Mouse (Mus musculus): Measurements from ENCODE around the gene Stx4a. TPM values are rescaled to one million over a fixed set of nuclear protein-coding genes. Genes with fewer than 3 reads are reported as not detected.
A peak's percentile ranks its signal among the peaks of the same experiment; 100 is the strongest.

The Stx4a gene
- total RNA-seq, 1 experiment: 20.9 TPM

- Histone ChIP-seq H3K27ac (ENCODE audit: insufficient read depth, low read depth, low read length, poor library complexity, severe bottlenecking) (peak overlapping the region; percentile 99; the same call in 1 of the 2 replicates), H3K36me3 (ENCODE audit: control insufficient read depth, insufficient read depth, low read length, poor library complexity, severe bottlenecking) (peaks cover 18% of the 10 kb centered on the region), H3K9me3 (ENCODE audit: control insufficient read depth, insufficient read depth, low read depth, low read length) (no peaks in the 10 kb centered on the region), H3K9ac (ENCODE audit: insufficient read depth, low read depth, low read length, poor library complexity, severe bottlenecking) (peak overlapping the region; percentile 100), H3K4me1 (ENCODE audit: control insufficient read depth in 2 of 2, insufficient read depth in 2 of 2, low read length in 2 of 2, poor library complexity in 1 of 2) (peaks cover 0 to 2% of the 10 kb centered on the region in 2 experiments; a peak in 1 of 4 replicates), H3K4me3 (ENCODE audit: insufficient read depth in 1 of 2, low read depth in 1 of 2, low read length in 2 of 2, poor library complexity in 1 of 2, severe bottlenecking in 1 of 2) (peak overlapping the region; percentile 77 to 90)
- DNase-seq (ENCODE audit: low read depth, low spot score): no peak
- TF ChIP-seq CHD2 (IDR thresholded peaks at IDR 0.05; ENCODE audit: low read depth, low read length) (no peak), HCFC1 (IDR thresholded peaks at IDR 0.05; ENCODE audit: borderline replicate concordance, insufficient read depth, low read length) (no peak), MAFK (IDR thresholded peaks at IDR 0.05; ENCODE audit: insufficient read depth, low read depth, low read length) (no peak), ZC3H11A (IDR thresholded peaks at IDR 0.05; ENCODE audit: borderline replicate concordance, low read depth, low read length) (no peak), ZNF384 (IDR thresholded peaks at IDR 0.05; ENCODE audit: low read depth, low read length) (peak; percentile 71)
- in situ Hi-C loops (cut with MboI; ENCODE audit: low sequenced_read_pairs in 2 of 2, unreplicated experiment in 2 of 2): no loop called here
Observed at GRCm38 (mm10) chr7:127874812-127875626, 50.9 kb downstream of the Stx4a start.

- Histone ChIP-seq H3K9ac (ENCODE audit: insufficient read depth, low read depth, low read length, poor library complexity, severe bottlenecking) (peak overlapping the region; percentile 100), H3K4me1 (ENCODE audit: control insufficient read depth in 2 of 2, insufficient read depth in 2 of 2, low read length in 2 of 2, poor library complexity in 1 of 2) (peaks cover 0 to 2% of the 10 kb centered on the region in 2 experiments; a peak in 1 of 4 replicates), H3K9me3 (ENCODE audit: control insufficient read depth, insufficient read depth, low read depth, low read length) (no peaks in the 10 kb centered on the region), H3K36me3 (ENCODE audit: control insufficient read depth, insufficient read depth, low read length, poor library complexity, severe bottlenecking) (peaks cover 24% of the 10 kb centered on the region), H3K4me3 (ENCODE audit: insufficient read depth in 1 of 2, low read depth in 1 of 2, low read length in 2 of 2, poor library complexity in 1 of 2, severe bottlenecking in 1 of 2) (peak overlapping the region; percentile 77 to 90), H3K27ac (ENCODE audit: insufficient read depth, low read depth, low read length, poor library complexity, severe bottlenecking) (peak overlapping the region; percentile 99)
- in situ Hi-C loops (cut with MboI; ENCODE audit: low sequenced_read_pairs in 2 of 2, unreplicated experiment in 2 of 2): no loop called here
- TF ChIP-seq MAFK (IDR thresholded peaks at IDR 0.05; ENCODE audit: insufficient read depth, low read depth, low read length): no peak
- peak; percentile 74 for TF ChIP-seq HCFC1 (IDR thresholded peaks at IDR 0.05; ENCODE audit: borderline replicate concordance, insufficient read depth, low read length)
- TF ChIP-seq ZNF384 (IDR thresholded peaks at IDR 0.05; ENCODE audit: low read depth, low read length): no peak
- DNase-seq (ENCODE audit: low read depth, low spot score): peak; percentile 73
Observed at GRCm38 (mm10) chr7:127875627-127876001, 51.5 kb downstream of the Stx4a start.

GRCm38 (mm10) chr7:127876041-127876466, 52.0 kb downstream of the Stx4a start, which contains the start of gene Zfp646:
TSS of gene Zfp646 (plus strand) at chr7:127876221.
- in situ Hi-C loops (cut with MboI; ENCODE audit: low sequenced_read_pairs in 2 of 2, unreplicated experiment in 2 of 2): no loop called here
- H3K4me1 ChIP-seq (ENCODE audit: control insufficient read depth in 2 of 2, insufficient read depth in 2 of 2, low read length in 2 of 2, poor library complexity in 1 of 2): peaks cover 0 to 2% of the 10 kb centered on the region in 2 experiments; a peak in 1 of 4 replicates

GRCm38 (mm10) chr7:127876467-127877348, 52.6 kb downstream of the Stx4a start, which contains the start of gene Zfp668:
TSS of gene Zfp668 (minus strand) at chr7:127876828.
- Histone ChIP-seq H3K27ac (ENCODE audit: insufficient read depth, low read depth, low read length, poor library complexity, severe bottlenecking) (peak within 1 kb of the TSS; percentile 99), H3K4me3 (ENCODE audit: insufficient read depth in 1 of 2, low read depth in 1 of 2, low read length in 2 of 2, poor library complexity in 1 of 2, severe bottlenecking in 1 of 2) (peak within 1 kb of the TSS; percentile 77 to 90), H3K4me1 (ENCODE audit: control insufficient read depth in 2 of 2, insufficient read depth in 2 of 2, low read length in 2 of 2, poor library complexity in 1 of 2) (peaks cover 0 to 2% of the 10 kb centered on the region in 2 experiments; a peak in 1 of 4 replicates), H3K9me3 (ENCODE audit: control insufficient read depth, insufficient read depth, low read depth, low read length) (no peaks in the 10 kb centered on the region), H3K36me3 (ENCODE audit: control insufficient read depth, insufficient read depth, low read length, poor library complexity, severe bottlenecking) (peaks cover 35% of the 10 kb centered on the region), H3K9ac (ENCODE audit: insufficient read depth, low read depth, low read length, poor library complexity, severe bottlenecking) (peak within 1 kb of the TSS; percentile 100)
- in situ Hi-C loops (cut with MboI; ENCODE audit: low sequenced_read_pairs in 2 of 2, unreplicated experiment in 2 of 2): no loop called here
- TF ChIP-seq ZNF384 (IDR thresholded peaks at IDR 0.05; ENCODE audit: low read depth, low read length) (no peak), MAFK (IDR thresholded peaks at IDR 0.05; ENCODE audit: insufficient read depth, low read depth, low read length) (no peak), CHD2 (IDR thresholded peaks at IDR 0.05; ENCODE audit: low read depth, low read length) (no peak), ZC3H11A (IDR thresholded peaks at IDR 0.05; ENCODE audit: borderline replicate concordance, low read depth, low read length) (no peak), HCFC1 (IDR thresholded peaks at IDR 0.05; ENCODE audit: borderline replicate concordance, insufficient read depth, low read length) (peak; percentile 91)
- peak; percentile 93 for DNase-seq (ENCODE audit: low read depth, low spot score)

More at GRCm38 (mm10) chr7:127876041-127876466, 52.0 kb downstream of the Stx4a start, which contains the start of gene Zfp646:
- Histone ChIP-seq H3K4me3 (ENCODE audit: insufficient read depth in 1 of 2, low read depth in 1 of 2, low read length in 2 of 2, poor library complexity in 1 of 2, severe bottlenecking in 1 of 2) (peak within 1 kb of the TSS; percentile 77 to 90), H3K9me3 (ENCODE audit: control insufficient read depth, insufficient read depth, low read depth, low read length) (no peaks in the 10 kb centered on the region), H3K9ac (ENCODE audit: insufficient read depth, low read depth, low read length, poor library complexity, severe bottlenecking) (peak within 1 kb of the TSS; percentile 100), H3K36me3 (ENCODE audit: control insufficient read depth, insufficient read depth, low read length, poor library complexity, severe bottlenecking) (peaks cover 28% of the 10 kb centered on the region), H3K27ac (ENCODE audit: insufficient read depth, low read depth, low read length, poor library complexity, severe bottlenecking) (peak within 1 kb of the TSS; percentile 99)
- TF ChIP-seq HCFC1 (IDR thresholded peaks at IDR 0.05; ENCODE audit: borderline replicate concordance, insufficient read depth, low read length): no peak
- no peak for TF ChIP-seq ZC3H11A (IDR thresholded peaks at IDR 0.05; ENCODE audit: borderline replicate concordance, low read depth, low read length)
- TF ChIP-seq MAFK (IDR thresholded peaks at IDR 0.05; ENCODE audit: insufficient read depth, low read depth, low read length): no peak
- no peak for DNase-seq (ENCODE audit: low read depth, low spot score)

All from ES-E14 (cell line).